Mouse (Mus musculus): ENCODE data around the gene B430305J03Rik. TPM values are rescaled to one million over a fixed set of nuclear protein-coding genes. Genes with fewer than 3 reads are reported as not detected.

The B430305J03Rik gene
- polyA plus RNA-seq, 1 experiment from 2014 or later = not detected

GRCm38 (mm10) chr3:61358756-61359293 is 6.9 kb downstream of the B430305J03Rik start:
- WGBS = 59% methylated on average over 7 of the region's 7 CpGs
- Histone ChIP-seq H3K9ac (ENCODE audit: low read depth, low read length) (no peak overlapping the region), H3K27me3 (replicated peaks; ENCODE audit: control insufficient read depth, insufficient read depth, low read length) (no peaks in the 10 kb centered on the region), H3K4me2 (ENCODE audit: low read length) (no peak overlapping the region), H3K9me3 (ENCODE audit: control insufficient read depth, low read length) (no peaks in the 10 kb centered on the region), H3K4me1 (ENCODE audit: control insufficient read depth, insufficient read depth, low read depth, low read length) (no peaks in the 10 kb centered on the region), H3K4me3 (ENCODE audit: low read length) (no peak overlapping the region), H3K36me3 (ENCODE audit: control insufficient read depth, insufficient read depth, low read length) (no peaks in the 10 kb centered on the region), H3K27ac (ENCODE audit: low read depth, low read length) (no peak overlapping the region)
- no peak for ATAC-seq

- WGBS = 50% methylated on average over 6 of the region's 6 CpGs
Measured at GRCm38 (mm10) chr3:61358107-61358506, 7.6 kb downstream of the B430305J03Rik start.

GRCm38 (mm10) chr3:61355464-61355863 is 10.3 kb downstream of the B430305J03Rik start:
- WGBS = 57% methylated on average over 1 of the region's 1 CpGs
- no peak overlapping the region for H3K27ac ChIP-seq (ENCODE audit: low read depth, low read length)
- ATAC-seq = no peak

More at GRCm38 (mm10) chr3:61358107-61358506, 7.6 kb downstream of the B430305J03Rik start:
- Histone ChIP-seq H3K4me2 (ENCODE audit: low read length) (no peak overlapping the region), H3K9ac (ENCODE audit: low read depth, low read length) (no peak overlapping the region), H3K27ac (ENCODE audit: low read depth, low read length) (no peak overlapping the region), H3K27me3 (replicated peaks; ENCODE audit: control insufficient read depth, insufficient read depth, low read length) (no peaks in the 10 kb centered on the region), H3K4me3 (ENCODE audit: low read length) (no peak overlapping the region), H3K9me3 (ENCODE audit: control insufficient read depth, low read length) (no peaks in the 10 kb centered on the region), H3K4me1 (ENCODE audit: control insufficient read depth, insufficient read depth, low read depth, low read length) (no peaks in the 10 kb centered on the region), H3K36me3 (ENCODE audit: control insufficient read depth, insufficient read depth, low read length) (no peaks in the 10 kb centered on the region)
- no peak for ATAC-seq

GRCm38 (mm10) chr3:61349433-61349832 is 16.3 kb downstream of the B430305J03Rik start:
- no peak overlapping the region for H3K4me3 ChIP-seq (ENCODE audit: low read length)
- no peaks in the 10 kb centered on the region for H3K4me1 ChIP-seq (ENCODE audit: control insufficient read depth, insufficient read depth, low read depth, low read length)
- no peaks in the 10 kb centered on the region for H3K36me3 ChIP-seq (ENCODE audit: control insufficient read depth, insufficient read depth, low read length)
- no peak for ATAC-seq
- H3K27ac ChIP-seq (ENCODE audit: low read depth, low read length) = no peak overlapping the region
- no peaks in the 10 kb centered on the region for H3K27me3 ChIP-seq (replicated peaks; ENCODE audit: control insufficient read depth, insufficient read depth, low read length)
- H3K9me3 ChIP-seq (ENCODE audit: control insufficient read depth, low read length) = no peaks in the 10 kb centered on the region
- WGBS = 76% methylated on average over 1 of the region's 1 CpGs
- no peak overlapping the region for H3K9ac ChIP-seq (ENCODE audit: low read depth, low read length)
- no peak overlapping the region for H3K4me2 ChIP-seq (ENCODE audit: low read length)

More at GRCm38 (mm10) chr3:61355464-61355863, 10.3 kb downstream of the B430305J03Rik start:
- no peak overlapping the region for H3K9ac ChIP-seq (ENCODE audit: low read depth, low read length)
- no peaks in the 10 kb centered on the region for H3K9me3 ChIP-seq (ENCODE audit: control insufficient read depth, low read length)
- H3K36me3 ChIP-seq (ENCODE audit: control insufficient read depth, insufficient read depth, low read length) = no peaks in the 10 kb centered on the region
- H3K27me3 ChIP-seq (replicated peaks; ENCODE audit: control insufficient read depth, insufficient read depth, low read length) = no peaks in the 10 kb centered on the region
- no peaks in the 10 kb centered on the region for H3K4me1 ChIP-seq (ENCODE audit: control insufficient read depth, insufficient read depth, low read depth, low read length)
- no peak overlapping the region for H3K4me3 ChIP-seq (ENCODE audit: low read length)
- no peak overlapping the region for H3K4me2 ChIP-seq (ENCODE audit: low read length)

GRCm38 (mm10) chr3:61348036-61348614 is 17.6 kb downstream of the B430305J03Rik start:
- Histone ChIP-seq H3K9ac (ENCODE audit: low read depth, low read length) (no peak overlapping the region), H3K4me1 (ENCODE audit: control insufficient read depth, insufficient read depth, low read depth, low read length) (no peaks in the 10 kb centered on the region), H3K27me3 (replicated peaks; ENCODE audit: control insufficient read depth, insufficient read depth, low read length) (no peaks in the 10 kb centered on the region), H3K36me3 (ENCODE audit: control insufficient read depth, insufficient read depth, low read length) (no peaks in the 10 kb centered on the region), H3K9me3 (ENCODE audit: control insufficient read depth, low read length) (no peaks in the 10 kb centered on the region), H3K4me3 (ENCODE audit: low read length) (no peak overlapping the region), H3K27ac (ENCODE audit: low read depth, low read length) (no peak overlapping the region), H3K4me2 (ENCODE audit: low read length) (no peak overlapping the region)
- 76% methylated on average over 4 of the region's 4 CpGs for WGBS
- ATAC-seq = no peak

GRCm38 (mm10) chr3:61345636-61346035 is 20.1 kb downstream of the B430305J03Rik start:
- no peak overlapping the region for H3K4me2 ChIP-seq (ENCODE audit: low read length)
- no peaks in the 10 kb centered on the region for H3K27me3 ChIP-seq (replicated peaks; ENCODE audit: control insufficient read depth, insufficient read depth, low read length)
- H3K4me3 ChIP-seq (ENCODE audit: low read length) = no peak overlapping the region
- H3K36me3 ChIP-seq (ENCODE audit: control insufficient read depth, insufficient read depth, low read length) = no peaks in the 10 kb centered on the region
- H3K27ac ChIP-seq (ENCODE audit: low read depth, low read length) = no peak overlapping the region
- no peak overlapping the region for H3K9ac ChIP-seq (ENCODE audit: low read depth, low read length)
- no peak for ATAC-seq
- 50% methylated on average over 1 of the region's 1 CpGs for WGBS
- no peaks in the 10 kb centered on the region for H3K9me3 ChIP-seq (ENCODE audit: control insufficient read depth, low read length)
- H3K4me1 ChIP-seq (ENCODE audit: control insufficient read depth, insufficient read depth, low read depth, low read length) = no peaks in the 10 kb centered on the region

- H3K36me3 ChIP-seq (ENCODE audit: control insufficient read depth, insufficient read depth, low read length) = no peaks in the 10 kb centered on the region
- no peak overlapping the region for H3K9ac ChIP-seq (ENCODE audit: low read depth, low read length)
- WGBS = 89% methylated on average over 7 of the region's 7 CpGs
- no peak for ATAC-seq
- H3K9me3 ChIP-seq (ENCODE audit: control insufficient read depth, low read length) = no peaks in the 10 kb centered on the region
- H3K4me1 ChIP-seq (ENCODE audit: control insufficient read depth, insufficient read depth, low read depth, low read length) = no peaks in the 10 kb centered on the region
- no peaks in the 10 kb centered on the region for H3K27me3 ChIP-seq (replicated peaks; ENCODE audit: control insufficient read depth, insufficient read depth, low read length)
- H3K27ac ChIP-seq (ENCODE audit: low read depth, low read length) = no peak overlapping the region
- H3K4me3 ChIP-seq (ENCODE audit: low read length) = no peak overlapping the region
- H3K4me2 ChIP-seq (ENCODE audit: low read length) = no peak overlapping the region
Measured at GRCm38 (mm10) chr3:61344031-61344430, 21.7 kb downstream of the B430305J03Rik start.

GRCm38 (mm10) chr3:61340321-61340720 is 25.4 kb downstream of the B430305J03Rik start:
- Histone ChIP-seq H3K4me1 (ENCODE audit: control insufficient read depth, insufficient read depth, low read depth, low read length) (no peaks in the 10 kb centered on the region), H3K9ac (ENCODE audit: low read depth, low read length) (no peak overlapping the region), H3K4me2 (ENCODE audit: low read length) (no peak overlapping the region), H3K36me3 (ENCODE audit: control insufficient read depth, insufficient read depth, low read length) (no peaks in the 10 kb centered on the region), H3K27ac (ENCODE audit: low read depth, low read length) (no peak overlapping the region), H3K27me3 (replicated peaks; ENCODE audit: control insufficient read depth, insufficient read depth, low read length) (no peaks in the 10 kb centered on the region), H3K9me3 (ENCODE audit: control insufficient read depth, low read length) (no peaks in the 10 kb centered on the region), H3K4me3 (ENCODE audit: low read length) (no peak overlapping the region)
- WGBS = 50% methylated on average over 5 of the region's 5 CpGs
- ATAC-seq = peak; percentile 78

GRCm38 (mm10) chr3:61337230-61337629 is 28.5 kb downstream of the B430305J03Rik start:
- Histone ChIP-seq H3K27me3 (replicated peaks; ENCODE audit: control insufficient read depth, insufficient read depth, low read length) (no peaks in the 10 kb centered on the region), H3K4me3 (ENCODE audit: low read length) (no peak overlapping the region), H3K4me1 (ENCODE audit: control insufficient read depth, insufficient read depth, low read depth, low read length) (no peaks in the 10 kb centered on the region), H3K27ac (ENCODE audit: low read depth, low read length) (no peak overlapping the region), H3K4me2 (ENCODE audit: low read length) (no peak overlapping the region), H3K36me3 (ENCODE audit: control insufficient read depth, insufficient read depth, low read length) (no peaks in the 10 kb centered on the region), H3K9ac (ENCODE audit: low read depth, low read length) (no peak overlapping the region), H3K9me3 (ENCODE audit: control insufficient read depth, low read length) (no peaks in the 10 kb centered on the region)
- 90% methylated on average over 3 of the region's 3 CpGs for WGBS
- ATAC-seq = no peak
